Mouse (Mus musculus): ENCODE data around the gene Cntn3. TPM values are rescaled to one million over a fixed set of nuclear protein-coding genes. Genes with fewer than 3 reads are reported as not detected.

Cntn3 gene
- polyA plus RNA-seq, 1 experiment from 2014 or later: 0.05 TPM

GRCm38 (mm10) chr6:102388590-102388989 is 184.3 kb downstream of the Cntn3 start:
- 95% methylated on average over 4 of the region's 4 CpGs for WGBS
- no peak overlapping the region for H3K4me3 ChIP-seq (ENCODE audit: low read depth, low read length)

DNA sequence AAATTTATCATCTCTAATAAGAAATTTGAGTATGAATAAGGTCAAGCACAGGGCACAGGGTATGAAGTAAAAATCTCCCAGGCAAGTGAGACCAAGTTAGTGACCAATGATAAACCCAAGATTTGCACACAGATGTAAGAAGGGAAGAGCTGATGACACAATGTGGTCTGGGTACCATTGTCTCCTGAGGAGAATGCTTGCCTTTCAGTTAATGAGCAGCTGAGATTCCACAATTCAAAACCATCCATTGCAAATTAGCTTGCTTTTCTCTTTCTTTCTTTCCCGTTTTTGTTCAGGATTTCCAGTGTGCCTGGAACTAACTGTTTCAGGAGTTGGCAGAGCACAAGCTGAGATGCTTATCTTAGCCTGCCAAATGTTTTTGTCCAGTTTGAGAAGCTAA is 200.8 kb downstream of the Cntn3 start:
- H3K27ac ChIP-seq (replicated peaks; ENCODE audit: low read depth, low read length): no peak overlapping the region
- H3K27me3 ChIP-seq (ENCODE audit: control insufficient read depth, insufficient read depth, low read length): no peaks in the 10 kb centered on the region
- H3K36me3 ChIP-seq (ENCODE audit: control insufficient read depth, insufficient read depth, low read length): no peaks in the 10 kb centered on the region
- no peaks in the 10 kb centered on the region; the same call in 1 of the 2 replicates for H3K4me1 ChIP-seq (ENCODE audit: control insufficient read depth, insufficient read depth, low read length)
- H3K4me3 ChIP-seq (ENCODE audit: low read depth, low read length): no peak overlapping the region
- WGBS: 40% methylated on average over 1 of the region's 1 CpGs
- no peak for DNase-seq (ENCODE audit: low spot score)
- H3K4me2 ChIP-seq (ENCODE audit: low read depth, severe bottlenecking): no peak overlapping the region
- H3K9me3 ChIP-seq (ENCODE audit: control insufficient read depth, low read length): no peaks in the 10 kb centered on the region
- ATAC-seq (ENCODE audit: insufficient number of reproducible peaks, low FRiP score, low TSS enrichment, low read depth): no peak
- no peak overlapping the region for H3K9ac ChIP-seq (ENCODE audit: low read length)

More at GRCm38 (mm10) chr6:102388590-102388989, 184.3 kb downstream of the Cntn3 start:
- Histone ChIP-seq H3K36me3 (ENCODE audit: control insufficient read depth, insufficient read depth, low read length) (no peaks in the 10 kb centered on the region), H3K4me2 (ENCODE audit: low read depth, severe bottlenecking) (no peak overlapping the region), H3K9me3 (ENCODE audit: control insufficient read depth, low read length) (no peaks in the 10 kb centered on the region), H3K27ac (replicated peaks; ENCODE audit: low read depth, low read length) (no peak overlapping the region), H3K4me1 (ENCODE audit: control insufficient read depth, insufficient read depth, low read length) (no peaks in the 10 kb centered on the region), H3K9ac (ENCODE audit: low read length) (no peak overlapping the region), H3K27me3 (ENCODE audit: control insufficient read depth, insufficient read depth, low read length) (no peaks in the 10 kb centered on the region)
- no peak for ATAC-seq (ENCODE audit: insufficient number of reproducible peaks, low FRiP score, low TSS enrichment, low read depth)
- DNase-seq (ENCODE audit: low spot score): no peak

DNA sequence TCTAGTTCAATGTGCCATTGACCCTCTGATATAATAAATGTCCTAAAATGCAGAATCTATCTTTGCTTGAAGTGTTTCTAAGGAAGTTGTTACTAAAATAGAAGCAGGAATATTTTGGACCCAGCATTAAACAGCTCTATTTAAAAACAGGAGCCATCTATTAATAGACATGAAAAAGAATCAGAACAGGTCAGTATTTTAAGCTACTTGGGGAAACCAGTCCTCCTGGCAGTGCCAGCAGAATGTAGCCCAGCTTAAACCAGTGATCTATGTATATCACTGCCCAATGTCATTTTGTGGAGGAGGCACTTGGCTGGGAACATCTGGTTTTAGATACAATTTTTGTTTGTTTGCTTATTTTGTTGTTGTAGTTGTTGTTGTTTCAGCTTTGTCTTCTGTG is 209.0 kb downstream of the Cntn3 start:
- no peak overlapping the region for H3K4me3 ChIP-seq (ENCODE audit: low read depth, low read length)
- H3K9me3 ChIP-seq (ENCODE audit: control insufficient read depth, low read length): no peaks in the 10 kb centered on the region
- DNase-seq (ENCODE audit: low spot score): no peak
- no peak overlapping the region for H3K9ac ChIP-seq (ENCODE audit: low read length)
- no peak for ATAC-seq (ENCODE audit: insufficient number of reproducible peaks, low FRiP score, low TSS enrichment, low read depth)
- H3K27ac ChIP-seq (replicated peaks; ENCODE audit: low read depth, low read length): no peak overlapping the region
- H3K4me1 ChIP-seq (ENCODE audit: control insufficient read depth, insufficient read depth, low read length): no peaks in the 10 kb centered on the region
- no peaks in the 10 kb centered on the region for H3K36me3 ChIP-seq (ENCODE audit: control insufficient read depth, insufficient read depth, low read length)
- no peak overlapping the region for H3K4me2 ChIP-seq (ENCODE audit: low read depth, severe bottlenecking)
- no peaks in the 10 kb centered on the region for H3K27me3 ChIP-seq (ENCODE audit: control insufficient read depth, insufficient read depth, low read length)

DNA sequence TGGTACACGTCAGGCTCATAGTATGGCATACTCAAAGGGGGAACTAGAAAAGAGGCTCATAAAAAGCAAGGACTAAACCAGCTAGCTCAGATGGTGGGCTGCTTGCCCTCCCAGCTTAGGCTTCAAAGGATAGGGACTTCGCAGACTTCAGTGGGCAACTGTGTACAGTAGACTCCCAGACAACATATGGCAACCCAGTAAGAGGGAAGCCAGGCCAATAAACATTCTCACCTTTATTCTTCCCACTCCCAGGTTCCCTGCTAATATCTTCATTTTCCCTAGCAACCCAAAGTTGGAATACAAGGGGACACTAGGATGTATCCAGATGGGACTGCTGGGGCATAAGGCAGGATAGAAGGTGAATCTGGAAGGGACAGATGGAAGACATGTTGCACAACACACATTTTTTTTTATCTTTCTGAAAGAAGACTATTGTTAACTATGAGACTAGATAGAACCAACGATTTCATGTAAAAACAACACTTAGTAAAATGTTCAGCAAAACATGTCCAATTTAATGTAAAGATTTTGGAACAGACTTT is 209.5 kb downstream of the Cntn3 start:
- no peak overlapping the region for H3K4me3 ChIP-seq (ENCODE audit: low read depth, low read length)
- ATAC-seq (ENCODE audit: insufficient number of reproducible peaks, low FRiP score, low TSS enrichment, low read depth): no peak
- H3K27ac ChIP-seq (replicated peaks; ENCODE audit: low read depth, low read length): no peak overlapping the region
- 84% methylated on average over 3 of the region's 3 CpGs for WGBS
- H3K9me3 ChIP-seq (ENCODE audit: control insufficient read depth, low read length): no peaks in the 10 kb centered on the region
- H3K27me3 ChIP-seq (ENCODE audit: control insufficient read depth, insufficient read depth, low read length): no peaks in the 10 kb centered on the region
- H3K36me3 ChIP-seq (ENCODE audit: control insufficient read depth, insufficient read depth, low read length): no peaks in the 10 kb centered on the region
- DNase-seq (ENCODE audit: low spot score): no peak
- no peaks in the 10 kb centered on the region for H3K4me1 ChIP-seq (ENCODE audit: control insufficient read depth, insufficient read depth, low read length)
- H3K4me2 ChIP-seq (ENCODE audit: low read depth, severe bottlenecking): no peak overlapping the region
- no peak overlapping the region for H3K9ac ChIP-seq (ENCODE audit: low read length)

- Histone ChIP-seq H3K27ac (replicated peaks; ENCODE audit: low read depth, low read length) (no peak overlapping the region), H3K4me1 (ENCODE audit: control insufficient read depth, insufficient read depth, low read length) (no peaks in the 10 kb centered on the region), H3K4me3 (ENCODE audit: low read depth, low read length) (no peak overlapping the region), H3K9me3 (ENCODE audit: control insufficient read depth, low read length) (no peaks in the 10 kb centered on the region), H3K4me2 (ENCODE audit: low read depth, severe bottlenecking) (no peak overlapping the region), H3K27me3 (ENCODE audit: control insufficient read depth, insufficient read depth, low read length) (no peaks in the 10 kb centered on the region), H3K36me3 (ENCODE audit: control insufficient read depth, insufficient read depth, low read length) (no peaks in the 10 kb centered on the region), H3K9ac (ENCODE audit: low read length) (no peak overlapping the region)
- 61% methylated on average over 3 of the region's 3 CpGs for WGBS
- DNase-seq (ENCODE audit: low spot score) (no peak), ATAC-seq (ENCODE audit: insufficient number of reproducible peaks, low FRiP score, low TSS enrichment, low read depth) (no peak)
Measured at GRCm38 (mm10) chr6:102332144-102332543, 240.8 kb downstream of the Cntn3 start.

DNA sequence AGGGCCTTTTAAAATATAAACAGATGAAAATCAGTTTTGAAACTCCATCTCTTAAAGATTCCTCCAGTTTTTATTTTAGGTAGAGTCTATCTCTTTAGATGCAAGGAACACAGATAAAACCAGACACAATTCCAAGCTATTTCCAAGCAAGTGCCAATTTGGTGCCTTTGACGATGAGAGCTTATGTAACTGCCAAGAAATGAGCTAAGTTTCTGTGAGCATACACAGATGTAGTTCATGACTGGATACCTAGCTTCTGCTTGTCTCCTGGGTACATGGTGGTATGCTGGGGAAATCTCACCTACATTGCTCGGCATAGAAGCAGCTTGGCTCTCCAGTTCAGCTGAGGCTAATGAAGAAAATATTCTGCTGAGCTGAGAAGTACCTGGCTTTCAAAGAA is 246.2 kb downstream of the Cntn3 start:
- Histone ChIP-seq H3K27ac (replicated peaks; ENCODE audit: low read depth, low read length) (no peak overlapping the region), H3K36me3 (ENCODE audit: control insufficient read depth, insufficient read depth, low read length) (no peaks in the 10 kb centered on the region), H3K4me3 (ENCODE audit: low read depth, low read length) (no peak overlapping the region), H3K9ac (ENCODE audit: low read length) (no peak overlapping the region), H3K27me3 (ENCODE audit: control insufficient read depth, insufficient read depth, low read length) (no peaks in the 10 kb centered on the region), H3K4me2 (ENCODE audit: low read depth, severe bottlenecking) (no peak overlapping the region), H3K4me1 (ENCODE audit: control insufficient read depth, insufficient read depth, low read length) (no peaks in the 10 kb centered on the region), H3K9me3 (ENCODE audit: control insufficient read depth, low read length) (no peaks in the 10 kb centered on the region)
- WGBS: 84% methylated on average over 2 of the region's 2 CpGs
- no peak for DNase-seq (ENCODE audit: low spot score)
- no peak for ATAC-seq (ENCODE audit: insufficient number of reproducible peaks, low FRiP score, low TSS enrichment, low read depth)

DNA sequence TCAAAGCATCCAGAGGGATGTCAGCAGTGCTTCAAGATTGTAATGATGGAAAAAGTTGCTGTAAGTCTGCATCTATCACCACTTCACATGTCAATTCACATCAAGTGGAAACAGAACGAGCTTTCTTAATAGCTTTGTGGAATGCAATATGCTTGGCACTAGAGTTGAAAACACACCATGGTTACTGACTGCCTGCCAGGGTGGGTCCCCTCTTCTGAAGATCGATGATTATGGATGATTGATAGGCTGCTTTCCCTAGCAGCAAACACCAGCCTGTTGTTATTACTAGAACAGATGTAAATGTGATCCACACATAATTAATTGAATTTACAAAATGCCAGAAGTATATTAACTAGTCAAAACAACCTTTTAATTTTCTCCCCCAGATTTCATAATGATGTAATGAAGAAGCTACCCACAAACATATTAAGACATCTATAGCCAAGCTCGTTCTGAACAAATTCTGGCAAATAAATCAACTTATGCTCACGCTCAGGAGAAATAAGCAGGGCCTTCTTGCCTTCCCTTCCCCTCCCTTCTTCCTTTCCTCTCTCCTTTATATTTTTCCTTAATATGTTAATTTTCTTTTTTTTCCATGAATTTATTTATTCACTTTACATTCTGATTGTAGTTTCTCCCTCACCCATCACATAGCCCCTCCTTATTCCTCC is 250.2 kb downstream of the Cntn3 start:
- no peak for DNase-seq (ENCODE audit: low spot score)
- H3K9ac ChIP-seq (ENCODE audit: low read length): no peak overlapping the region
- no peak for ATAC-seq (ENCODE audit: insufficient number of reproducible peaks, low FRiP score, low TSS enrichment, low read depth)
- H3K36me3 ChIP-seq (ENCODE audit: control insufficient read depth, insufficient read depth, low read length): no peaks in the 10 kb centered on the region
- H3K4me2 ChIP-seq (ENCODE audit: low read depth, severe bottlenecking): no peak overlapping the region
- H3K27ac ChIP-seq (replicated peaks; ENCODE audit: low read depth, low read length): no peak overlapping the region
- H3K9me3 ChIP-seq (ENCODE audit: control insufficient read depth, low read length): no peaks in the 10 kb centered on the region
- H3K4me3 ChIP-seq (ENCODE audit: low read depth, low read length): no peak overlapping the region
- 70% methylated on average over 4 of the region's 4 CpGs for WGBS
- H3K4me1 ChIP-seq (ENCODE audit: control insufficient read depth, insufficient read depth, low read length): no peaks in the 10 kb centered on the region
- H3K27me3 ChIP-seq (ENCODE audit: control insufficient read depth, insufficient read depth, low read length): no peaks in the 10 kb centered on the region

DNA sequence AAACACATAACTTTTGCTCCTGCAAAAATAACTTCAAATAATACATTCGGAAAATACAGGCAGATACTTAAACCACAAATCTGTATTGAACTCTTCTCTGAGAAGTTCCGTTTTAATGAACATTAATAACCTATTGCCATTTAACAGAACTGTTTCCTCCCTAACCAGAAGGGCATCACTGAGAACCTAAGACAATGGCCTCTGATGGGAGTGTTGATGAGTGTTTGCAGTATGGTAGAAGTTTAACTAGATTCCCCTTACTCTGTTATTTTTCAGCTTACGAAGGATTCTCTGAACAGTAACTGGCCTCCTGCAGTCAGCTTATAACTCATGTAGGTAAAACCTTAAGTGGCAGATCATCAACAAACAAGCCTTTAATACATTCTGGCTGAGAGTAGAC is 253.1 kb downstream of the Cntn3 start:
- Histone ChIP-seq H3K9ac (ENCODE audit: low read length) (no peak overlapping the region), H3K27me3 (ENCODE audit: control insufficient read depth, insufficient read depth, low read length) (no peaks in the 10 kb centered on the region), H3K27ac (replicated peaks; ENCODE audit: low read depth, low read length) (no peak overlapping the region), H3K9me3 (ENCODE audit: control insufficient read depth, low read length) (no peaks in the 10 kb centered on the region), H3K36me3 (ENCODE audit: control insufficient read depth, insufficient read depth, low read length) (no peaks in the 10 kb centered on the region), H3K4me2 (ENCODE audit: low read depth, severe bottlenecking) (no peak overlapping the region), H3K4me1 (ENCODE audit: control insufficient read depth, insufficient read depth, low read length) (no peaks in the 10 kb centered on the region), H3K4me3 (ENCODE audit: low read depth, low read length) (no peak overlapping the region)
- WGBS: 79% methylated on average over 3 of the region's 3 CpGs
- ATAC-seq (ENCODE audit: insufficient number of reproducible peaks, low FRiP score, low TSS enrichment, low read depth) (no peak), DNase-seq (ENCODE audit: low spot score) (no peak)

GRCm38 (mm10) chr6:102282889-102283288 is 290.0 kb downstream of the Cntn3 start:
- H3K4me3 ChIP-seq (ENCODE audit: low read depth, low read length): no peak overlapping the region
- no peak overlapping the region for H3K27ac ChIP-seq (replicated peaks; ENCODE audit: low read depth, low read length)
- no peaks in the 10 kb centered on the region for H3K4me1 ChIP-seq (ENCODE audit: control insufficient read depth, insufficient read depth, low read length)
- H3K4me2 ChIP-seq (ENCODE audit: low read depth, severe bottlenecking): no peak overlapping the region
- no peak for DNase-seq (ENCODE audit: low spot score)
- 62% methylated on average over 2 of the region's 2 CpGs for WGBS
- H3K9me3 ChIP-seq (ENCODE audit: control insufficient read depth, low read length): no peaks in the 10 kb centered on the region
- no peaks in the 10 kb centered on the region for H3K36me3 ChIP-seq (ENCODE audit: control insufficient read depth, insufficient read depth, low read length)
- ATAC-seq (ENCODE audit: insufficient number of reproducible peaks, low FRiP score, low TSS enrichment, low read depth): no peak
- H3K27me3 ChIP-seq (ENCODE audit: control insufficient read depth, insufficient read depth, low read length): no peaks in the 10 kb centered on the region
- H3K9ac ChIP-seq (ENCODE audit: low read length): no peak overlapping the region

All from limb, embryonic 11.5 days (tissue).